Mouse (Mus musculus): ENCODE results near the gene Tex13b.
"Not testable (repeated sequence)": the region's sequence is repeated elsewhere in the genome, so short reads cannot be mapped to it uniquely, and the experiment has no call there.

Gene Tex13b

GRCm38 (mm10) chrX:140813312-140814006 lies at the start of gene Tex13b:
Gene Tex13b (minus strand): TSS chrX:140813433.
- in situ Hi-C loops (cut with MboI, MseI), result no loop called here

GRCm38 (mm10) chrX:140862760-140863159 lies 49.5 kb upstream of the Tex13b start:
- in situ Hi-C loops (cut with MboI, MseI), result no loop called here

- in situ Hi-C loops (cut with MboI, MseI), result no loop called here
Measured at GRCm38 (mm10) chrX:140857445-140857844, 44.2 kb upstream of the Tex13b start.

- in situ Hi-C loops (cut with MboI, MseI), result not testable (repeated sequence)
Measured at GRCm38 (mm10) chrX:140857040-140857439, 43.8 kb upstream of the Tex13b start.

GRCm38 (mm10) chrX:140854561-140854960 lies 41.3 kb upstream of the Tex13b start:
- in situ Hi-C loops (cut with MboI, MseI), result no loop called here

GRCm38 (mm10) chrX:140845401-140845800 lies 32.2 kb upstream of the Tex13b start:
- in situ Hi-C loops (cut with MboI, MseI), result not testable (repeated sequence)

- in situ Hi-C loops (cut with MboI, MseI), result loop anchor here (5.0 kb wide), 1 partner anchor 358 kb away; no protein-coding TSS in a partner anchor
Measured at GRCm38 (mm10) chrX:140839887-140840286, 26.7 kb upstream of the Tex13b start.

GRCm38 (mm10) chrX:140838077-140838476 lies 24.8 kb upstream of the Tex13b start:
- in situ Hi-C loops (cut with MboI, MseI), result no loop called here

GRCm38 (mm10) chrX:140831706-140832105 lies 18.5 kb upstream of the Tex13b start:
- in situ Hi-C loops (cut with MboI, MseI), result no loop called here

- in situ Hi-C loops (cut with MboI, MseI), result no loop called here
Measured at GRCm38 (mm10) chrX:140822295-140822694, 9.1 kb upstream of the Tex13b start.

GRCm38 (mm10) chrX:140805340-140805739 lies 7.9 kb downstream of the Tex13b start:
- in situ Hi-C loops (cut with MboI, MseI), result no loop called here

- in situ Hi-C loops (cut with MboI, MseI), result no loop called here
Measured at GRCm38 (mm10) chrX:140769794-140770193, 43.4 kb downstream of the Tex13b start.

Measured in T-helper 2 cell (primary cell).